Mouse (Mus musculus) thymus, adult 18-20 months (tissue): ENCODE results near the gene Fam3b.
A peak's percentile ranks its signal among the peaks of the same experiment; 100 is the strongest.

Source experiments
- DNase-seq, 2 experiments: peaks; one replicate each; pipeline ENCODE4 v3.0.0; 2022; ENCODE audit warnings: mixed read lengths in 2 of 2

Gene Fam3b

GRCm38 (mm10) chr16:97514099-97514940 lies at the start of gene Fam3b:
Gene Fam3b (minus strand): TSS chr16:97514816.
- DNase-seq, result no peak

- DNase-seq, result no peak
Observed at GRCm38 (mm10) chr16:97544340-97544739, 29.7 kb upstream of the Fam3b start.

DNA sequence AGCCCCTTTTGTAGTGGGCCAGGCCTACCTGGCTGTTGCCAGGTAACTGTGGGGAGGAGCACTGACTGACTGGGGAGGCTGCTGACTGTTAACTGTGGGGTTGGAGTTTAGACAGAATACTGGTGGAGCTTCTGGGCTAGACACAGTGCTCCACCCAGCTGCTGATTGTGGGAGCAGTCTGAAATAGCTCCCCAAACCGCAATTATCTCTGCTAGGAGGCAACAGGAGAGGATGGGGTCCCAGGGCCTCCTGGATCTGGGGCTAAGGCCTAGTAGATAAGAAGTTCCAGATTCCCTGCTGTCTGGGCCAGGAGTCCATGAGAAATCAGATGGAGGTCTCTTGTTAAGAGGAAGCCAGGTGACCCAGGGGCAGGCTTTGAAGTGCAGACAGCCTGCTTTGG lies 22.2 kb upstream of the Fam3b start:
- DNase-seq, result no peak

DNA sequence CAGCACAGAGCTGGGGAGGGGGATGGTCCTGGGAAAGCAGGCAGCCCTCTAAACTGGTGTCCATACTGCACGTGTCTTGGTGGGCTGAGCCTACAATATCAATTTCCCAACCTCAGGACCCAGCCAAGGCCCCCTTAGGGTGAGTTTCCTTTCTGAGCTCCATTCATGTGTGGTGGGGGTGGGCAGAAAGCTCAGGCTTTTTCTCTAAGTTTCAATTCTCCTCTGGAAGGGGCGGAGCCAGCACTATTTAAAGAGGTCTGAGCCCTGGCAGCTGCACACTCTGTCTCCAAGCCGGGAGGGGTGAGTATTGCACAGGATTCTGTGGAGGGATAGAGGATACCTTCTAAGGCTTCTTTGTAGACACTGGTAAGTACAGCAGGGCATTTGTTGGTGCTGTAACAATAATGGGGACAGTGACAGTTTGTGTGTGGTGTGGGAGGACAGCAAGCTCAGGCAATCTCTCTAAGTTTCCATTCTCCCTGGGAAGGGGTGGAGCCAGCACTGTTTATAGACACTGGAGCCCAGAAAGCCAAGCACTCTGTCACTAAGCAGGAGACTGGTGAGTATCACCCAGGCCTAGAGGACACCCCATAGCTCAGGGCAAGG lies 21.3 kb upstream of the Fam3b start:
- peak; percentile 21 to 39 for DNase-seq

GRCm38 (mm10) chr16:97534876-97535461 lies 20.4 kb upstream of the Fam3b start:
- DNase-seq, result peak in 1 of 2 experiments; percentile 17

- no peak for DNase-seq
Observed at GRCm38 (mm10) chr16:97534448-97534847, 19.8 kb upstream of the Fam3b start.

DNA sequence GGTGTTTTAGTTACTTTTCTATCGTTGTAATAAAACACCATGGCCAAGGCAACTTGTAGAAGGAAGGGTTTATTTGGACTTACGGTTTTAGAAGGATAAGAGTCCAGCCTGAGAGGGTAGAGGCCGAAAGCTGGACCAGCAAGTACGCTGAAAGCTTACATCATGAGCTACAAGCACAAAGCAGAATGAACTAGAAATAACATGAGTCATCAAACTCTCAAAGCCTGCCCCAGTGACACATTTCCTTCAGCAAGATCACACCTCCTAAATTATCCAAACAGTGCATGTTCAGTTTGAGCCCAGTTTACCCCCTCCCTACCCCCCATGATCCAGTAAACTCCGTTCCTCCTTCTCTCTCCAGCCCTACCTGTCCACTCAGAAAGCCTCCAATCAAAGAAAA lies 19.1 kb upstream of the Fam3b start:
- DNase-seq, result no peak

DNA sequence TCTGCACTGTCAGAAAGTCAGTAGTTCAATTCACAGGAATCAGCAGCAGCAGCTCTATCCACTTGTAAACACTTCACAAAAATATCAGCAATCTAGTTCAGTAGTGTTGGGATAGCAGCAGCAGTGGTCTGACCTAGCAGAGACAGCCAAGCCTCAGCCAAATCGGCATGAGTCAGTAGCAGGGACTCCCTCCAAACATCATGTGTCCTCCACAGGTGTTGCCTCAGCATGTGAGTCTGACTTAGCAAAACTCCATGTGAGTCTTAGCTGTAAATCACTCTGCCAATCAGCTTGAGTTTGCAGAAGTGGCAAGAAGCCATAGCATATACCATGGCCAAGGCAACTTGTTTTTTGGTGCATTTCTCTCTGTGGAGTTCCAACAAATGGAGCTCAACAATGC lies 18.5 kb upstream of the Fam3b start:
- DNase-seq, result no peak

GRCm38 (mm10) chr16:97529241-97529640 lies 14.6 kb upstream of the Fam3b start:
- no peak for DNase-seq

- no peak for DNase-seq
Observed at GRCm38 (mm10) chr16:97523024-97523423, 8.4 kb upstream of the Fam3b start.

DNA sequence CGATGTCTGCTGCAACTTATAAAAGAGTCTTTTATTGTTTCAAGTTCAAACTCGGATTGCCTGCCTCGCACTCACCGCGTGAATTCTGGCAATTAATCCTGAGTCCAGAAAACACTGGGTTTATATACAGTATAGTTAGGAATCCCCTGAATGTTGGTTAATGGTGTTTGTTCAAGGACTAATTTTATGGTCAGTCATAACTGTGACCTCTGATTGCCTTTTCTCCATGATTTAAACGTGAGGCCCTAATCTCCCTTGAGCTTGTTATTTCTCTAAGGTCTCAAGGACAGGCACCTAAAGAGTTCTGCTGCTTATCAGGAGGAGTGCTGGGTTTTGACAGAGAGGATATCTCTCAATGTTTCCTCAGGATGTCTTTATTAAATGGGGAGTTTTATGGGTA lies 7.4 kb upstream of the Fam3b start:
- no peak for DNase-seq

DNA sequence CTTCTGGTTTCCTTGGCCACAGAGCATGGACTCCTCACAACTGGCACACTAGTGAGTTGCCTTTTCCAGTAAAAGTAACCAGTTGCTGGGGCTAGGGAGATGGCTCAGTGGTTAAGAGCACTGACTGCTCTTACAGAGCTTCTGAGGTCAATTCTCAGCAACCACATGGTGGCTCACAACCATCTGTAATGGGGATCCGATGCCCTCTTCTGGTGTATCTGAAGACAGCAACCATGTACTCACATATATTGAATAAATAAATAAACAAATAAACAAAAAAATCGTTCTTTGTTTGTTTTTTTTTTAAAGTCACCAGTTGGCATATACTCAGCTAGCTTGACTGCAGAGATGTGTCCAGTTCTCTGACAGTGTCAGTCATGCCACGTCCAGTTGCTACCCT lies 1.7 kb upstream of the Fam3b start:
- DNase-seq, result no peak

- no peak for DNase-seq
Observed at GRCm38 (mm10) chr16:97512347-97512751, 2.3 kb downstream of the Fam3b start.

- DNase-seq, result no peak
Observed at GRCm38 (mm10) chr16:97511495-97511894, 3.1 kb downstream of the Fam3b start.

- no peak for DNase-seq
Observed at GRCm38 (mm10) chr16:97510849-97511248, 3.8 kb downstream of the Fam3b start.

- no peak for DNase-seq
Observed at GRCm38 (mm10) chr16:97507783-97508182, 6.8 kb downstream of the Fam3b start.

GRCm38 (mm10) chr16:97504793-97505192 lies 9.8 kb downstream of the Fam3b start:
- no peak for DNase-seq

- no peak for DNase-seq
Observed at GRCm38 (mm10) chr16:97503849-97504248, 10.8 kb downstream of the Fam3b start.

DNA sequence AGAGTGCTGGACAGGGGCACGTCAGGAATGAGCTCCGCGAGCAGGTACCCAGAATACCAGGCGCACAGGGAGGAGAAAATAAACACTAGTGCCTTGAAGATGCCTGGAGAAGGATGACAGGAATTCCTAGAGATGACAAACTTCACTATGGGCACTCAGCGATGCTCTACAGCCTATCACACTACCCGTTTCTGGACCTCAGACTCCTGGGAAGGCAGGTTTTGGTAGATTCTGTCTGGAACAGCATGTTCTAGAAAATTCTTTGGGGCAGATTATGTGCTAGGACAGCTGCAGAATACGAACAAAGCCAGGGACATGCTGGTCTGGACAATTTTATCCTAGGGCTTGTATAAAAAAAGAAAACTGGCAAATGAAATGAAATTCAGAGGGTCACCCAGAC lies 13.7 kb downstream of the Fam3b start:
- DNase-seq, result no peak

GRCm38 (mm10) chr16:97499450-97499849 lies 15.2 kb downstream of the Fam3b start:
- no peak for DNase-seq

GRCm38 (mm10) chr16:97498139-97498538 lies 16.5 kb downstream of the Fam3b start:
- no peak for DNase-seq

DNA sequence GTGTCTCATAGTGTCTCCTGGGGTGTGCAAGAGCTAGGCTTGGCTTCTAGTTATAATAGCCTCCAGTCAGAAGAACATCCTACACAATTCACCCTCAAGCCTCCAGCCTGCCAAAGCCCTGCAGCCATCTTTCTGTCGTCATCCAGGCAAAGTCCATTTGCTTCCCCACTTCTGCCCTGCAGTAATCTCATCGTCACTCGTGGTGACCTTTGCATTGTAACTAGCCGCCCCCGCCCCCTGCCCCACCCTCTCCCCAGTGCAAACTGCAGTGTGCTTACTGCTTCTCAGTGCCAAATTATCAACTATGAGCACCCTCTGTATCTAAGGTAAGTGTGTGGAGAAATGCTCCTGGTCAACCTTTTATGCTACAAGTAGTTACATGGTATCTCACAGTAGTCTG lies 16.9 kb downstream of the Fam3b start:
- no peak for DNase-seq

- DNase-seq, result no peak
Observed at GRCm38 (mm10) chr16:97496026-97496425, 18.6 kb downstream of the Fam3b start.

DNA sequence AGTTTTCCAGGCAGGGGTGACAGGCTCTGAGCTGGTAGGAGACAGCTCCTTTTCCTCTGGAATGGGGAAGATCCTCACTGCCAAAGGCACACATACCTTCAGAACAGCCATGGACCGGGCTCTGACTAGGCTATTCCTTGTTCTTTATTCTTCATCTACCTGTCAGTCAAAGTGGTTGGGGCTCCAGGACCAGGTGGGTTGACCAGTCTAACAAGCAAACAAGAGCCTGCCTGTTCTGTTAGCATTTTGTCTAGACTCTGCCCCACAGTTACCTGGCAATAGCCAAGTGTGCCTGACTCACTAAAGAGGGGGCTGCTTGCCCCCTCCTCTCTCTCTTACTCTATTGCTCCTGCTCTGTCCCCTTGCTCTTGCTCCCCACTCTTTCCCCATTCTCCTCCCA lies 22.2 kb downstream of the Fam3b start:
- no peak for DNase-seq
